Mouse (Mus musculus) left cerebral cortex, adult 8-10 months (tissue): Measurements from ENCODE around the gene Acot12. TPM values are rescaled to one million over a fixed set of nuclear protein-coding genes. Genes with fewer than 3 reads are reported as not detected.

ENCODE experiments used
- DNase-seq, 2 experiments: peaks; one replicate each; pipeline ENCODE4 v3.0.0; 2022; ENCODE audit warnings: low spot score in 2 of 2
- total RNA-seq, 4 experiments: library from RNA; stranded (reverse); gene quantifications; 2 replicates each; pipeline ENCODE4 v1.2.4; 2022

The Acot12 gene
- under 1 TPM; 0.16 to 0.33 (median 0.28) TPM for total RNA-seq

DNA sequence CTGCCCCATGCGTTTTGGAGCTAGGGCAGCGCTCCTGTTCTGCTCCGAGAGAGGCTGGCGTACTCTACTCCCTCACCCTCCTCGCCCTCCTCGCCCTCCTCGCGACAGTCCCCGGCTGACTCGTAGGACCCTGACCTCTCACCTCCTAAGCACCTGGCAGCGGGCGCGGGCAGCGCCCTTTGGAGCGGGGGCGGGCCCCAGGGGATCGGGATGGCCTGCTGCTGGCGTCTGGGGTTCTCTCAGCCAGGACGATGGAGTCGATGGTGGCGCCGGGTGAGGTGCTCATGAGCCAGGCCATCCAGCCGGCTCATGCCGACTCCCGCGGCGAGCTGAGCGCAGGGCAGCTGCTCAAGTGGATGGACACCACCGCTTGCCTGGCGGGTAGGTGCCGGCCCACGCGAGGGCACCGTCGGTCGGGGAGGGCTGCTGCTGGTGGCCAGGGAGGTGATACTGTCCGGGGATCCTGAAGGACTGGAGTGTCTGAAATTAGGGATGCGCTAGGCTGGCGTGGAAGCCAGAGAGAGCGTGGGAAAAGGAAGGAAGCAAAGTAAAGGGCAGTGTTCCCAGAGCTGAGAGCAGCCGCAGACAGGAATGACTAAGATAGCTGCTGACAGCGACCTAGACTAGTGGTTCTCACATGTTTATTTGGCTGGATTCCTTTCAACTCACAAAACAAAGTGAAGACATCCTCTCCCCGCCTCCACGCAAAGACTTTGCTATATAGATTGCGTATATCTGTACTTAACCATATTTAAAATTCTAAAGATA is at the start of gene Acot12:
TSS of gene Acot12 (plus strand) at position 233 of the 768 bp plus-strand sequence.
- no peak for DNase-seq

- DNase-seq, result no peak
Observed at GRCm38 (mm10) chr13:91693615-91694014, 47.7 kb upstream of the Acot12 start.

DNA sequence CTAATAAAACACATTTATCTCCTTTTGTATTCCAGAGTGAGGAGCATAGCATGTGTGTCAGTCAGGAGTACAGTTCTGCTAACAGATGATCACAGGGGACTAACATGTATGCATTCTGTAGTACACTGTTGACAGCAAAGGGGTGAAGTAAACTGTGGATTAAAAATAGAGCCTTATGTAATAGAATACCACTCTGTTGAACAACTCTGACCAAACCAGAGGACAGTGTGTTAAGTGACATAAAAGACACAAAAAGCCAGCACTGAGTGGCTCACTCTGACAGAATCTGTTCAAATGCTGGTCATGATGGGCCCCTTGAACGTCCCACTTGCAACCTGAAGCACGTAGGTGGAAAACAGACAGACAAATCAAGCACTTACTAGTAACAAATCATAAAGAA is 45.9 kb upstream of the Acot12 start:
- no peak for DNase-seq

DNA sequence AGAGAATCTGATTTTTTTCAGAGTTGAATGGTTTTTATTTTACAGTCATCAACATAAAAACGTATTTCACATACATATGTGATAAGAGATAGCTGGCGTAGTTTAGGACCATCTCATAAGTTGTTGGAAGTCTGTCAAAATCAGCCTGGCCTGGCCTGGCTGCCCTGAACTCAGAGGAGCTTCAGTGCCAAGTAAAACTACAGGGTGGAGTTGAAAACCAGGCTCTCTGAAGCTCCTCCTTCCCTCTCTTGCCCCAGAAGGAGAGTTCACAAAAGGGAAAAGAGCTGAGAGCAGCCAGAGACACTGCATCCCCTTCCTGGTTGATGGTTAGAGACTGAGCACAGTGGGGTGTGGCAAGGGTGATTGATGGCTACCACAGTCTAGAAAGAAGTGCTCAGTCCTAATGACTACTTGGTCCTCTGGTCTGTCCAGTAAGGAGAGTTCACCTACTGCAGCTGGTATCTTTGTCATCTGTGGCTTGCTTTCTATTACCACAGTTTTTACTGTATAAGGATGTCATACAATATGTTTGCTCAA is 45.1 kb upstream of the Acot12 start:
- no peak for DNase-seq

GRCm38 (mm10) chr13:91697011-91697410 is 44.3 kb upstream of the Acot12 start:
- no peak for DNase-seq

DNA sequence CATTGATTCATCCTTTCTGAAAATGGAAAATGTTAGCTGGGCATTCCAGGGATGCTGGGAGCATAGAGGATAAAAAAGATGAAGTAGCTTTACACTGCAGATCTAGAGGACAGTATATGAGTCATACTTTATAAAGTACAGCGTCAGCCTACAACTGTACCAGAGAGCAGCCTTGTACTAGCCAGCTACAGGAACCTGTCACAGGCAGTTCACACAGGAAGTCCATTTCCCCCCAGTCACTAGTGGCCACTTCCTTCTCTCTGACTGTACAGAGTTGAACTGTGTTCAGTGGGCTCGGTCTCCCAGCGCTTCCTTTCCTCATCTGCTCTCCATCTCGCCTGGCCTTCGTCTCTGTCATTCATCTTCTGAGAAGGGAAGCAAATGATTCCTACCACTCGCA is 39.0 kb upstream of the Acot12 start:
- DNase-seq, result no peak

DNA sequence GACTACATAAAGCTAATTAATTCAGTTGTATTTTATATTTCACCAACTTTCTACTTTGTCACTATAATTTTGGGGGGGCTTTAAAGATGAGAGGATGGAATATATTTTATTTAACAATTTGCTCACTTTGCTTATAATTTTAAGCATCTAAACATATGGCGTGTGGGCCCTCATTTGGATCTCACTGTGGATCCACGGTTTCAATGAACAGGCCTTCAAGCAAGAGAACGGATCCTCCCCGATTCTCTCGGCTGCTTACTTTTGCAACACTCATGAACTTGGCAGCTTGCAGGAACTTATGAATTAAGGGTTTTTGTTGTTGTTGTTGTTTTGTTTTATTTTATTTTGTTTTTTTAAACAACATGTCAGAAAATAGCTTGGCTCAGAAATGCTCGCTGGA is 21.8 kb upstream of the Acot12 start:
- no peak for DNase-seq

- no peak for DNase-seq
Observed at GRCm38 (mm10) chr13:91723108-91723735, 18.1 kb upstream of the Acot12 start.

DNA sequence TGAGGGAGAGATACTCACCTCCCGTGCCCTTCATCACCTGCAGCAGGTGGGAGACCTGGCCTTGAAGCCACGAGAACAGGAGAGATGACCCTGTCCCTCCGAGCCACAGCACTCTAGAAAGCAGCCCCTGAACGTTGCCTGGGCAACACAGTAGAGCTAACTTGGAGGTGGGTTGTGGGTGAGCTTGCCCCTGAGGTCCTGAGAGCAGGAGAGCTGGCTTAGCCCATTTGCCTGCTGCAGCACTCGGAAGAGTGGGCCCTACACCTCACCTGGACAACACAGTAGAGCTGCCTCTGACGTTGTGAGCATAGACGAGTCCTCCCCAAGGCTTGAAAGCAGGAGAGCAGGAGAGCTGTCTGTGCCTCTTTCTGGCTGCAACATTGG is 17.6 kb upstream of the Acot12 start:
- DNase-seq, result no peak

GRCm38 (mm10) chr13:91724211-91724610 is 17.1 kb upstream of the Acot12 start:
- no peak for DNase-seq

- no peak for DNase-seq
Observed at GRCm38 (mm10) chr13:91725130-91725529, 16.2 kb upstream of the Acot12 start.

GRCm38 (mm10) chr13:91727899-91728298 is 13.4 kb upstream of the Acot12 start:
- DNase-seq, result no peak

GRCm38 (mm10) chr13:91737191-91737590 is 4.1 kb upstream of the Acot12 start:
- no peak for DNase-seq

- no peak for DNase-seq
Observed at GRCm38 (mm10) chr13:91740851-91741250, 461 bp upstream of the Acot12 start.

- DNase-seq, result no peak
Observed at GRCm38 (mm10) chr13:91743180-91743579, 1.9 kb downstream of the Acot12 start.

DNA sequence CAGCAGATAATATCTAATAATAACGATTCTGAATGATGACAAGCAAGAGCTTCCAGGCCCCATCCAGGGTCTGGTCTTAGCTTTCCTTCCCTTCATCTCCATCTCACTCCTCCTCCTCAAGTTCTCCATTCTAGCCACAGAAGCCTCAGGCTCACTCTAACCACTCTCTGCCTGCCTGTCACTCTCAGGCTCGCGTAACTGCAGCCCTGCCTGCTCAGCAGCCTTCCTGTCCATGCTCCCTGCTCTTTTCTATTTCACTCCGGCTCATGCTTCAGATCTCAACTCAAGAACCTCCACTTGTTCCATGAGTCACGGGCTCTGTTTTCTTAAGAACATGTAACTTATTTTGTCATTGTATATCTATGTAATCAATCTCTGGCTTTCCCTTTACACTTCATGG is 5.2 kb downstream of the Acot12 start:
- no peak for DNase-seq

DNA sequence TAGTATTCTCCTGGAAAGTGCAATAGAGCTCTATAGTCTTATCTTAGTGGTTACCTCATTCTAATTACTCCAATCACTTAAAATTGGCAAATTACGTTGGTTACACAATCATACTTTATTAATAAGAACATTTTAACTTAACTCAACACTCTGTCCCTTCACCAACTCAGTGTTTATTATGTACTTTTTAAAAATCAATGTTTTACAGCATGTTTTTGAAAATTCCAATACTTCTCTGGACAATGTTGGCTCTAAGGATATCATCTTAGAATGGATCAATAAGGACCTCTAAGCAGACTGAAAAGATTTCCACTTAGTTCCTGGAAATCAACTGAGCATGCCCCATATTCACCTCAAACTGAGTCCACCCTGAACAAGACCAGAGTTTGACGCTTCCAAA is 7.1 kb downstream of the Acot12 start:
- DNase-seq, result no peak

GRCm38 (mm10) chr13:91749981-91750380 is 8.7 kb downstream of the Acot12 start:
- DNase-seq, result no peak

DNA sequence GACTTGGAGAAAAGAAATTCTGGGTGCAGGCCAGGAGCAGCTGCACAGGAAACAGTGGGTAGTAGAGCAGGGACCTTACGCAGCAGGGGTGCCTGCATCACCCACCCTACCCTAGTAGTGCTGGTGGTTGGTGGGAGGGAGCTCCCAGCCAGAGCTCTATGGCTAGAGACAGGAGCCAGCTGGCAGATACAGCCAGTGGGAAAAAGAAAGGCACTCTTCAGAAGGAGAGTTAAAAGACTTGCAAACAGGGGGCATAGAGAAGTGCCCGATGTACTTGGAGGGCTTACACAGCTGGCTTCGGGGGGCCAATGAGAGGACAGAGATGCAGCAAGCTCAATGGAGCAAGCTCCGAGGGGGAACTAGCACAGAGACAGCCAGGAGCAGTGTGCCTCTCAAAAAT is 12.4 kb downstream of the Acot12 start:
- DNase-seq, result no peak

DNA sequence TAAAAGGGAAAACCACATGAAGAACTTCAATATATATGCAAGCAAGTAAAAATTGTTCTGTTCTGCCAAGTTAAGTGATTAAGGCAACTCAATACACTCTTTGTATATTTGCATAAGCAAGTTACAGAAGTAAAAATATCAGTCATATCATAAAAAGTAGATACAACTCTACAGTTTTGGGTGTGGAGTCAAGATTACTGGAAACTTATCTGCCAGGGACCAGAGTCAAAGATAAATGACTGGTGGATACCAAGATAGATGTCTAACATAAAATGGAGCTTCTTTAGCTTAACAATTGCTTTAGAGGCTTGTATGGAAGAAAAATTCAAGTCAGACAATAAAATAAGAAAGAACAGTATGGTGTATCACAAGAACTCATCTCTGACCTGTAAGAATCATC is 13.4 kb downstream of the Acot12 start:
- no peak for DNase-seq

GRCm38 (mm10) chr13:91756230-91756629 is 14.9 kb downstream of the Acot12 start:
- DNase-seq, result no peak

DNA sequence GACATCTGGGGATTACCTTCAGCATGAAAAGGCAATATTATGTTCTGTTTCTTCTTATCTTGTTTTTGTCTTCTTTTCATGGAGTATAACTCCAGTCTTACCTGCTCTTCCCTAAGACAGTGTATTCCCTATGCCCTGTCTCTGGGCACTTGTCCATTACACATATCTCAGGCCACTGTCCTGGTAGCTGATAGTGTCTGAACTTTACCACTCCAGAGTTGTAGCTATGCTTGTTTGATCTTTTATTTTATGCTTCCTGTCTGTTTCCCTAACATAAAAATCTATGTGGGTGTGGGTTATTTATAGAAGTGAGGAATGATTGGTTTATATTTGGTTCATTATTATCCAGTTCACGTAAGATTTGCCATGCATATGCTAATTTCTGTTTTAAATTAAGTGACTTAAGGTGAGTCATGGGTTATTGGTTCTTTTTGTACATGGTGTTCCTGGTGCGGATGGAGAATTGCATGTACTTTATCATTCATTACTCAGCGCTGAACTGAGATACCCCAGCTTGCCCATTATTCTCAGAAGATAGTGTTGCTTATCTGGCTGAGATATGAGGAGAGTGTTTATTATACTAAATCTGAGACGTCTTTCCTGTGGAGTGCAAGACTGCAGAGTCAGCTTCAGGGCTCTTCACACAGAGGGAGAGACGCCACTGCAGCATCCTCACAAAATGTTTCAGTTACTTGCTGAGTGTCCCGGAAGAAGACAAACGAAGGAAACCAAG is 17.2 kb downstream of the Acot12 start:
- DNase-seq, result no peak
